Mouse (Mus musculus) liver, embryonic 12.5 days (tissue): Measurements from ENCODE around the gene Lbh. TPM values are rescaled to one million over a fixed set of nuclear protein-coding genes. Genes with fewer than 3 reads are reported as not detected.

ENCODE experiments used
- ATAC-seq: fragments of 200-750 bp; cut with Nextera tagmentation; 2 replicates; pipeline ENCODE4 v1.8.0; 2017; ENCODE audit warnings: moderate number of reproducible peaks, mild to moderate bottlenecking, moderate library complexity
- H3K27ac ChIP-seq: fragments of 300-500 bp; sonication (generic); 2 replicates; pipeline ENCODE4 v1.5.1; 2016; ENCODE audit warnings: mild to moderate bottlenecking
- H3K27me3 ChIP-seq: fragments of 300-500 bp; sonication (generic); replicated peaks from 2 replicates; pipeline ENCODE4 v1.6.1; 2016; ENCODE audit warnings: mild to moderate bottlenecking, moderate library complexity
- H3K36me3 ChIP-seq: fragments of 300-500 bp; sonication (generic); 2 replicates; pipeline ENCODE4 v1.6.1; 2016; ENCODE audit warnings: mild to moderate bottlenecking, moderate library complexity
- H3K4me1 ChIP-seq: fragments of 300-500 bp; sonication (generic); 2 replicates; pipeline ENCODE4 v1.6.1; 2016
- H3K4me2 ChIP-seq: fragments of 300-500 bp; sonication (generic); 2 replicates; pipeline ENCODE4 v1.6.1; 2016; ENCODE audit warnings: mild to moderate bottlenecking, moderate library complexity
- H3K4me3 ChIP-seq: fragments of 300-500 bp; sonication (generic); 2 replicates; pipeline ENCODE4 v1.5.1; 2016; ENCODE audit warnings: mild to moderate bottlenecking, moderate library complexity
- H3K9ac ChIP-seq: fragments of 300-500 bp; sonication (generic); 2 replicates; pipeline ENCODE4 v1.6.1; 2016; ENCODE audit warnings: mild to moderate bottlenecking, moderate library complexity
- H3K9me3 ChIP-seq: fragments of 300-500 bp; sonication (generic); replicated peaks from 2 replicates; pipeline ENCODE4 v1.6.1; 2016; ENCODE audit warnings: mild to moderate bottlenecking, moderate library complexity
- WGBS: fragments of 180-500 bp; shearing (Covaris S2); methylation state at CpG from one replicate; pipeline ENCODE4 v1.1.7; 2016; ENCODE audit not compliant: insufficient replicate concordance; 5-methylcytosine and 5-hydroxymethylcytosine counted together
- polyA plus RNA-seq: library from polyadenylated mRNA; unstranded; fragments of >200 nt; fragmentation: Nextera tagmentation; extraction: Ambion mirVana; gene quantifications from 2 replicates; pipeline ENCODE4 v1.2.1, GENCODE M21; 2016

Gene Lbh
- polyA plus RNA-seq, 1 experiment from 2014 or later = 1.4 TPM

- H3K4me3 ChIP-seq = no peak overlapping the region
- H3K9ac ChIP-seq = no peak overlapping the region
- 55% methylated on average over 6 of the region's 6 CpGs for WGBS
- no peaks in the 10 kb centered on the region for H3K27me3 ChIP-seq
- no peak overlapping the region for H3K27ac ChIP-seq
- no peak for ATAC-seq
- H3K36me3 ChIP-seq = no peaks in the 10 kb centered on the region
- H3K9me3 ChIP-seq = no peaks in the 10 kb centered on the region
- H3K4me1 ChIP-seq = peaks cover 19% of the 10 kb centered on the region
- no peak overlapping the region for H3K4me2 ChIP-seq
Measured at GRCm38 (mm10) chr17:72947111-72947859, 29.2 kb downstream of the Lbh start.

GRCm38 (mm10) chr17:72948119-72948518, 30.0 kb downstream of the Lbh start:
- no peak overlapping the region for H3K9ac ChIP-seq
- peaks cover 19% of the 10 kb centered on the region for H3K4me1 ChIP-seq
- WGBS = 14% methylated on average over 9 of the region's 9 CpGs
- peak overlapping the region; percentile 32 for H3K4me2 ChIP-seq
- H3K4me3 ChIP-seq = no peak overlapping the region
- no peaks in the 10 kb centered on the region for H3K27me3 ChIP-seq
- H3K9me3 ChIP-seq = no peaks in the 10 kb centered on the region
- ATAC-seq = no peak; the same call in 1 of the 2 replicates
- peak overlapping the region; percentile 64; the same call in 1 of the 2 replicates for H3K27ac ChIP-seq
- H3K36me3 ChIP-seq = no peaks in the 10 kb centered on the region

- Histone ChIP-seq H3K4me2 (no peak overlapping the region), H3K27me3 (no peaks in the 10 kb centered on the region), H3K4me1 (peaks cover 17% of the 10 kb centered on the region), H3K9me3 (no peaks in the 10 kb centered on the region), H3K9ac (no peak overlapping the region), H3K4me3 (no peak overlapping the region), H3K36me3 (no peaks in the 10 kb centered on the region), H3K27ac (no peak overlapping the region)
- WGBS = 75% methylated on average over 7 of the region's 7 CpGs
- no peak for ATAC-seq
Measured at GRCm38 (mm10) chr17:72949247-72949701, 31.2 kb downstream of the Lbh start.

DNA sequence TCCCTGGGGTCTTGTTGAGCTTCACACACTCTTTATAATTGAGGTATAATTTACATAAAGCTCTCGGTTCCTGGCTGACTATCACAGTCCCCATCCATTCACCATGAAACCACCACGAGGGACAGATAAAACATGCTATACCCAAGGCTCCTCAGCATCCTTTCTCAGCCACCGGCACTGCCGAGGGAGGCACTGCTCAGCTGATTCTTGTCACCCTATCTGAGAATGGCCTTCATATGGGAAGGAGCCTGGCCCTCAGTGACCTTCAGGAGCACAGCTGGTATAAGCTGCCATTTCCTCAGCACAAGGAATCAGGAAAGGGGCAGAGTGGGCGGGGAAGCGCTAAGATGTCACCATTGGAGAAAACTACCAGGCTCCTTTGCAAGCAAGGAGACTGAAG, 33.2 kb downstream of the Lbh start:
- Histone ChIP-seq H3K4me1 (peaks cover 10% of the 10 kb centered on the region; the same call in 1 of the 2 replicates), H3K9ac (no peak overlapping the region), H3K27me3 (no peaks in the 10 kb centered on the region), H3K36me3 (no peaks in the 10 kb centered on the region), H3K4me3 (no peak overlapping the region), H3K27ac (no peak overlapping the region), H3K9me3 (no peaks in the 10 kb centered on the region), H3K4me2 (no peak overlapping the region)
- no peak for ATAC-seq
- 56% methylated on average over 6 of the region's 6 CpGs for WGBS

DNA sequence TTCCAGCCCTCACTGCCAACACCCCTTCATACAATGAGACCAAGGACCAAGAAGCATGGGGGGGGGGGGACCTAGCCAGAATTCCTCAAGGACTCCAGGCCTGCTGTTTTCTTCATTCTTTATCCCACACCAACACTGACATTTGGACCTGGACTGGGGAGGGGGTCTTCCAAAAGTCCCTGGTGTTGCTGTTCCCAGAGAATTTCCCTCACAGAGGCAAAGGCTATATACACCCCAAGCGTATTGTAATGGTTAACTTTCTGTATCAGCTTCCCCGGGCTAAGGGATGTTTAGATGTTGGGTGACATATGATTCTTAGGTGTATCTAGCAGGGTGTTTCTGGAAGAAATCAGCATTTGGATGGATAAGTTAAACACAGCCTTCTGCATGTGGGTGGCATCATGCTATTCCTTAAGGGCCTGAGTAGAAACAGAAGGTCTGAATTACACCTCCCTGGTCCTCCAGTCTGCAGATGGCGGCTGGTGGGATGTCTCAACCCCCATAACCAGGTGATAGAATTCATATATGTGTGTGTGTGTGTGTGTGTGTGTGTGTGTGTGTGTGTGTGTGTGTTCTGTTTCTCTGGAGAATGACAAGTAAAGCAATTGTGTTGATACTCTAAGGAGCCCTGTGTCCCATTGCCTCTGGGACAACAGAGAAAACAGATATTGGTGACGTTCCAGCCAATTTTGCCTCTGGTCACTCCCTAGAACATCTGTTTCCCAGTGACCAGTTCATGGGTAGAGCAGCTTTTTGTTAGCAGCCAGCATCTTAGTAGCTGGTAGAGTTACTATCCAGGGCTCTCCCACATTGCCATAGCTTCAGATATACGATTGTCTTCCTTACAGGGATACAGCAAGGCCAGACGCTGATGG, 35.9 kb downstream of the Lbh start:
- no peaks in the 10 kb centered on the region for H3K27me3 ChIP-seq
- H3K27ac ChIP-seq = no peak overlapping the region

DNA sequence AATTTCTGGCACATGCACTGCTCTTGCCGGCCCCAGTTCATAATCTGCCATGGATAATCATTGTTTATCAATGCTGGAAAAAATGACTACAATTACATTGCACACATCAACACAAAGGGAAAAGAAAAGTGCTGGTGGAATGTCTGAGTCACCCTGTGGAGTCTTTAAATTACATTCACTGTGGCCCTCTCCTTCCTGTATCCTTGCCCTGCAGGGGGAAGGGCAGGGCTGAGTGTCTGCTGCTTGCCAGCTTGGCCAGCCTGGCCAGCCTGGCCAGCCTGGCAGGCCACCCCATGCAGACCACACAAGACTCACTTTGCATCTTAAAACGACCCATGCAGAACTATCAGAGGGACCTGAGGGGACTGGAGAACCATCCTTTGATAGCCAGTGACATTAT, 37.4 kb downstream of the Lbh start:
- Histone ChIP-seq H3K9me3 (no peaks in the 10 kb centered on the region), H3K27me3 (no peaks in the 10 kb centered on the region; the same call in 1 of the 2 replicates), H3K4me1 (no peaks in the 10 kb centered on the region), H3K4me2 (no peak overlapping the region), H3K27ac (no peak overlapping the region), H3K9ac (no peak overlapping the region), H3K36me3 (no peaks in the 10 kb centered on the region), H3K4me3 (no peak overlapping the region)
- no peak for ATAC-seq
- 35% methylated on average over 2 of the region's 2 CpGs for WGBS

More for the DNA sequence above, 35.9 kb downstream of the Lbh start:
- Histone ChIP-seq H3K9me3 (no peaks in the 10 kb centered on the region), H3K4me3 (no peak overlapping the region), H3K4me1 (no peaks in the 10 kb centered on the region), H3K36me3 (no peaks in the 10 kb centered on the region), H3K9ac (no peak overlapping the region), H3K4me2 (no peak overlapping the region)
- no peak for ATAC-seq
- WGBS = 73% methylated on average over 6 of the region's 6 CpGs

GRCm38 (mm10) chr17:72957016-72957415, 38.9 kb downstream of the Lbh start:
- Histone ChIP-seq H3K9me3 (no peaks in the 10 kb centered on the region), H3K4me3 (no peak overlapping the region), H3K36me3 (no peaks in the 10 kb centered on the region), H3K4me2 (no peak overlapping the region), H3K27ac (no peak overlapping the region), H3K9ac (no peak overlapping the region), H3K27me3 (no peaks in the 10 kb centered on the region; the same call in 1 of the 2 replicates), H3K4me1 (no peaks in the 10 kb centered on the region)
- ATAC-seq = no peak
- WGBS = 73% methylated on average over 6 of the region's 6 CpGs

GRCm38 (mm10) chr17:72958886-72959285, 40.8 kb downstream of the Lbh start:
- H3K4me3 ChIP-seq = no peak overlapping the region
- no peak overlapping the region for H3K27ac ChIP-seq
- H3K9me3 ChIP-seq = no peaks in the 10 kb centered on the region
- H3K4me1 ChIP-seq = no peaks in the 10 kb centered on the region
- H3K4me2 ChIP-seq = no peak overlapping the region
- H3K36me3 ChIP-seq = no peaks in the 10 kb centered on the region
- 63% methylated on average over 5 of the region's 5 CpGs for WGBS
- ATAC-seq = no peak
- H3K27me3 ChIP-seq = no peaks in the 10 kb centered on the region; the same call in 1 of the 2 replicates
- H3K9ac ChIP-seq = no peak overlapping the region

DNA sequence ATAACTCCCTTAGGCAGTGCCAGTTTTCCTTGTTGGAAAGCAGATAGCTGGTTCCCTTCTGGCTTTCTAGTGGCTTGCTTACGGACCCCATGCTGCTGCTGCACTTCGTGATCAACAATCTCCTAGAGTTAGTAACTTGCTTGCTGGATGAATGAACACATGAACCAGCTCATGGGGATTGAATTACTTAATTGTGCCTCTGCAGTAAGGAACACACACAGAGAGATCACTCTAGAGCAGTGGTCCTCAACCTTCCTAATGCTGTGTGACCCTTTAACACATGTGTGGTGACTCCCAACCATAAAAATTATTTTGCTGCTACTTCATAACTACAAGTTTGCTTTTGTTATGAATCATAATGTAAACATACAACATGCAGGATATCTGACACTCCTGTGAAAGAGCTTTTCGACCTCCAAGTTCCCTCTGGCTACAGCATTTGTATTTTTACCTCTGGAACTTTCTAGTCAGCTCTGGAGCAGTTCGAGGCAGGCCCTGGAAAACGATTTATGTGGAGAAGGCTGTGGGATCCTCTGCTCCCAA, 41.5 kb downstream of the Lbh start:
- no peak overlapping the region for H3K27ac ChIP-seq
- H3K4me1 ChIP-seq = no peaks in the 10 kb centered on the region
- no peak for ATAC-seq
- H3K4me3 ChIP-seq = no peak overlapping the region
- H3K9me3 ChIP-seq = no peaks in the 10 kb centered on the region
- H3K9ac ChIP-seq = no peak overlapping the region
- no peaks in the 10 kb centered on the region; the same call in 1 of the 2 replicates for H3K27me3 ChIP-seq
- H3K36me3 ChIP-seq = no peaks in the 10 kb centered on the region
- 59% methylated on average over 5 of the region's 5 CpGs for WGBS
- H3K4me2 ChIP-seq = no peak overlapping the region

- no peaks in the 10 kb centered on the region; the same call in 1 of the 2 replicates for H3K27me3 ChIP-seq
- no peaks in the 10 kb centered on the region for H3K4me1 ChIP-seq
- no peak overlapping the region for H3K27ac ChIP-seq
- WGBS = 82% methylated on average over 4 of the region's 4 CpGs
- no peaks in the 10 kb centered on the region for H3K9me3 ChIP-seq
- H3K36me3 ChIP-seq = no peaks in the 10 kb centered on the region
- ATAC-seq = no peak
- H3K4me3 ChIP-seq = no peak overlapping the region
- H3K4me2 ChIP-seq = no peak overlapping the region
- no peak overlapping the region for H3K9ac ChIP-seq
Measured at GRCm38 (mm10) chr17:72960243-72960642, 42.1 kb downstream of the Lbh start.

- Histone ChIP-seq H3K9ac (no peak overlapping the region), H3K4me2 (no peak overlapping the region), H3K27me3 (no peaks in the 10 kb centered on the region; the same call in 1 of the 2 replicates), H3K4me1 (no peaks in the 10 kb centered on the region), H3K4me3 (no peak overlapping the region), H3K9me3 (no peaks in the 10 kb centered on the region), H3K36me3 (no peaks in the 10 kb centered on the region), H3K27ac (no peak overlapping the region)
- 15% methylated on average over 2 of the region's 2 CpGs for WGBS
- ATAC-seq = no peak
Measured at GRCm38 (mm10) chr17:72960873-72961272, 42.8 kb downstream of the Lbh start.
